Mouse (Mus musculus): Measurements from ENCODE around the gene Olfr463.

DNA sequence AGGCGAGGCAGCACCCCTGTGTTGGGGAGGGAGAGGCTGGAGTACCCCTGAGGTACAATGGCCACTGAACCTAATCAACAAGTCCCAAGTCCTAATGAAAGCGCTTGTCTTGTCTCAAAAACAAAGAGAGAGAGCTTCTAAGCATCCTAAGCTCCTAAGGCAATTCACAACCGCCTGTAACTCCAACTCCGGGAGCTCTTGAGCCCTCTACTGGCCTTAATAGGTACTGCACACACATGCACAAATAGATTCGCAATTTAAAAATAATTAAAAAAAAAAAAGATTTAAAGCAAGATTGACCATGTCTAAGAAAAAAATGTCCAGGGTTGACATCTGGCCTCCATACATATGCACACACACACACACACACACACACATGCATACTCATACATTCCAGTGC is 13.7 kb downstream of the Olfr463 start:
- TF ChIP-seq POLR2A (IDR thresholded peaks at IDR 0.05; ENCODE audit: borderline replicate concordance, extremely low read depth, low read depth, low read length) (no peak), CTCF (IDR thresholded peaks at IDR 0.05; ENCODE audit: insufficient read depth, low read length) (no peak)
